ENCODE assay signal across 19 mouse cellular contexts in genomic region chr16:34530029-34530428, GRCm38 (mm10). TPM values are rescaled to one million over a fixed set of nuclear protein-coding genes. Genes with fewer than 3 reads are reported as not detected.
DNase-seq lines count a peak whose midpoint lies in the region; ATAC-seq and TF ChIP-seq lines count a peak whose summit lies in the region.
"Had no signal": no experiment of that assay in that cellular context is flagged by ENCODE, and none has a peak within 500 bp of the region (broad histone marks: within the 10 kb centered on the region; RNA-seq: fewer than 3 reads in every experiment).

No protein-coding gene starts in this region.

- no peaks in the 10 kb centered on the region for H3K4me1 ChIP-seq in intestine, postnatal 0 days (replicated peaks; ENCODE audit: control insufficient read depth, insufficient read depth, low read length)
- peaks cover 9% of the 10 kb centered on the region for H3K4me1 ChIP-seq in intestine, embryonic 15.5 days (replicated peaks)
- H3K4me1 ChIP-seq in lung, embryonic 14.5 days (ENCODE audit: insufficient read depth): peaks cover 7% of the 10 kb centered on the region

- peak; percentile 22 for TF ChIP-seq CTCF in intestine, postnatal 0 days (IDR thresholded peaks at IDR 0.05; ENCODE audit: low read depth)
- TF ChIP-seq CTCF in lung, embryonic 14.5 days (IDR thresholded peaks at IDR 0.05; ENCODE audit: low read depth): peak; percentile 3; the same call in 1 of the 2 replicates
- peak; percentile 24 for TF ChIP-seq CTCF in Patski (IDR thresholded peaks at IDR 0.05)

- no peak overlapping the region for H3K4me3 ChIP-seq in intestine, postnatal 0 days (ENCODE audit: low read depth, low read length)
- no peak overlapping the region for H3K4me3 ChIP-seq in intestine, embryonic 15.5 days (replicated peaks)
- no peak overlapping the region for H3K4me3 ChIP-seq in lung, embryonic 14.5 days (ENCODE audit: low read depth, low read length)
- H3K4me3 ChIP-seq: embryonic facial prominence, embryonic 12.5 days; heart, embryonic 12.5 days had no signal

- 83% methylated on average over 5 of the region's 5 CpGs for WGBS in intestine, postnatal 0 days
- WGBS in intestine, embryonic 15.5 days: 83% methylated on average over 5 of the region's 5 CpGs
- 81% methylated on average over 5 of the region's 5 CpGs for WGBS in lung, embryonic 14.5 days

- no peak for DNase-seq in lung, embryonic 14.5 days
- DNase-seq in lung, postnatal 4 days: no peak
- no peak for DNase-seq in Patski (ENCODE audit: low read depth, low spot score)
- DNase-seq in spleen, postnatal 10 days (ENCODE audit: low spot score in 2 of 2): no peak
- DNase-seq: adrenal gland, postnatal 14 days; cerebellum, adult 11-12 months; cerebellum, adult 9-10 months; cerebellum, postnatal 25 days; gastrocnemius, postnatal 14 days; heart, postnatal 36 days had no signal

- CTCF ChIA-PET in Patski (lab: Charles Lee): interaction anchor here (1.0 kb wide), 1 partner anchor 88 kb away, joined by 3 read pairs; no protein-coding TSS in a partner anchor

- no peaks in the 10 kb centered on the region for H3K27me3 ChIP-seq in intestine, postnatal 0 days (replicated peaks; ENCODE audit: control insufficient read depth, insufficient read depth, low read length)
- no peaks in the 10 kb centered on the region for H3K27me3 ChIP-seq in intestine, embryonic 15.5 days (replicated peaks)
- H3K27me3 ChIP-seq in lung, embryonic 14.5 days (ENCODE audit: insufficient read depth, low read length): no peaks in the 10 kb centered on the region
- H3K27me3 ChIP-seq in Patski: no peaks in the 10 kb centered on the region
- H3K27me3 ChIP-seq: embryonic facial prominence, embryonic 12.5 days; heart, embryonic 12.5 days had no signal

- H3K4me2 ChIP-seq in intestine, postnatal 0 days (replicated peaks; ENCODE audit: low read depth): no peak overlapping the region
- no peak overlapping the region for H3K4me2 ChIP-seq in intestine, embryonic 15.5 days (replicated peaks)
- no peak overlapping the region for H3K4me2 ChIP-seq in lung, embryonic 14.5 days
- H3K4me2 ChIP-seq: embryonic facial prominence, embryonic 12.5 days; heart, embryonic 12.5 days had no signal

- POLR2A ChIA-PET in Patski (lab: Charles Lee): no interaction called here

- H3K9ac ChIP-seq in intestine, postnatal 0 days (ENCODE audit: low read depth, low read length): no peak overlapping the region
- no peak overlapping the region for H3K9ac ChIP-seq in intestine, embryonic 15.5 days
- H3K9ac ChIP-seq in lung, embryonic 14.5 days: no peak overlapping the region
- H3K9ac ChIP-seq: embryonic facial prominence, embryonic 12.5 days; heart, embryonic 12.5 days had no signal

- no peaks in the 10 kb centered on the region for H3K9me3 ChIP-seq in intestine, postnatal 0 days (ENCODE audit: control insufficient read depth)
- H3K9me3 ChIP-seq in intestine, embryonic 15.5 days: no peaks in the 10 kb centered on the region
- H3K9me3 ChIP-seq in lung, embryonic 14.5 days (ENCODE audit: low read depth, low read length): no peaks in the 10 kb centered on the region
- H3K9me3 ChIP-seq: embryonic facial prominence, embryonic 12.5 days; G1E; heart, embryonic 12.5 days had no signal

- no peak for ATAC-seq in intestine, postnatal 0 days
- no peak for ATAC-seq in intestine, embryonic 15.5 days
- ATAC-seq in lung, embryonic 14.5 days (ENCODE audit: insufficient read depth): no peak
- no peak for ATAC-seq in Patski
- ATAC-seq: activated CD4-positive, CD25-positive, alpha-beta regulatory T cell, adult 4 months; CD4-positive, CD25-positive, alpha-beta regulatory T cell, adult 4 months; forebrain, embryonic 16.5 days; hindbrain, embryonic 16.5 days had no signal

- no peak overlapping the region for H3K27ac ChIP-seq in intestine, postnatal 0 days (ENCODE audit: low read depth, low read length)
- no peak overlapping the region for H3K27ac ChIP-seq in intestine, embryonic 15.5 days
- no peak overlapping the region for H3K27ac ChIP-seq in lung, embryonic 14.5 days (ENCODE audit: low read depth)
- H3K27ac ChIP-seq: embryonic facial prominence, embryonic 12.5 days had no signal

- H3K36me3 ChIP-seq in intestine, postnatal 0 days (ENCODE audit: control insufficient read depth, insufficient read depth): no peaks in the 10 kb centered on the region
- H3K36me3 ChIP-seq in intestine, embryonic 15.5 days: no peaks in the 10 kb centered on the region
- H3K36me3 ChIP-seq in lung, embryonic 14.5 days (ENCODE audit: insufficient read depth): no peaks in the 10 kb centered on the region
- H3K36me3 ChIP-seq: embryonic facial prominence, embryonic 12.5 days; G1E; heart, embryonic 12.5 days had no signal

- in situ Hi-C loops in Patski (cut with MboI; ENCODE audit: low pct_unique_long_range_greater_than_20kb): loop anchor here (10.0 kb wide), 1 partner anchor 135 kb away; no protein-coding TSS in a partner anchor

RNA-seq across cellular contexts. Expression of gene Kalrn, which starts 43.3 kb away (rescaled TPM):
- 7.5 and 8.0 TPM in 2 replicates for polyA plus RNA-seq in intestine, postnatal 0 days (2015; fragmentation: Nextera tagmentation; extraction: Ambion mirVana)
- polyA plus RNA-seq in intestine, embryonic 15.5 days (2015; fragmentation: Nextera tagmentation; extraction: Ambion mirVana): 13.0 and 14.4 TPM in 2 replicates
- polyA plus RNA-seq in lung, embryonic 14.5 days (2014; fragmentation: Nextera tagmentation; extraction: Ambion mirVana): 15.0 and 17.0 TPM in 2 replicates
- polyA plus RNA-seq in Patski (2021): 25.1 TPM
